Mouse (Mus musculus): ENCODE measurements around the gene Mlec.

GRCm38 (mm10) chr5:115168641-115169415 is 10.8 kb upstream of the Mlec start:
- TF ChIP-seq POLR2A (IDR thresholded peaks at IDR 0.05; ENCODE audit: low read depth, low read length) (no peak), CTCF (IDR thresholded peaks at IDR 0.05; ENCODE audit: borderline replicate concordance, insufficient read depth, low read length) (no peak)

Data from embryonic fibroblast, embryonic 13.5 days (primary cell).